Mouse (Mus musculus) kidney, postnatal 10 days (tissue): Measurements from ENCODE around the gene Cbx2.

Source experiments
- DNase-seq: peaks from one replicate; pipeline ENCODE4 v3.0.0; 2021; ENCODE audit warnings: mixed read lengths

Cbx2 gene

GRCm38 (mm10) chr11:119059256-119059655 lies 36.5 kb downstream of the Cbx2 start:
- no peak for DNase-seq

- no peak for DNase-seq
These were observed 44.1 kb downstream of the Cbx2 start for GRCm38 (mm10) chr11:119066841-119067240.

- no peak for DNase-seq
These were observed 49.5 kb downstream of the Cbx2 start for GRCm38 (mm10) chr11:119072239-119072638.

- DNase-seq: peak; percentile 4
These were observed 50.2 kb downstream of the Cbx2 start for GRCm38 (mm10) chr11:119072986-119073385.

- DNase-seq: no peak
These were observed 51.2 kb downstream of the Cbx2 start for GRCm38 (mm10) chr11:119073876-119074433.

- DNase-seq: no peak
These were observed 53.0 kb downstream of the Cbx2 start for GRCm38 (mm10) chr11:119075805-119076204.

DNA sequence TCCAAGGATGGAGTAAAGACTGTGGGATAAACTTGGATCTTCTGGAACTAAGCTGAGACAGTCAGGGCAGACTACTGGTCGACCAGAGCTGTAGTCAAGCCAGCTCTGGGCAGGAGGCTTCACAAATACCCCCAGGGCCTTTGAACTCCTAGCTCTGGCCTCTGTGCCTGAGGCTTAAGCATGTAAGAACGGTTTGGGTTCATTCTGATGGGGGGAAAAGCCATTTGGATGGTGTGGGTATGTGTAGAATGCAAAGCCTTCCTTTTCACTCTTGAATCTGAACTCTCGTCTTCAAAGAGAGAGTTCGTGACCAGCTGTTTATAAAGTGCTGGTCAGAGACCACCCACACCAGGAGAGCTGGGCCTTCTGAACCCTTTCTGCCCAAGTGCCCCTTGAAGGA lies 55.0 kb downstream of the Cbx2 start:
- peak; percentile 6 for DNase-seq

DNA sequence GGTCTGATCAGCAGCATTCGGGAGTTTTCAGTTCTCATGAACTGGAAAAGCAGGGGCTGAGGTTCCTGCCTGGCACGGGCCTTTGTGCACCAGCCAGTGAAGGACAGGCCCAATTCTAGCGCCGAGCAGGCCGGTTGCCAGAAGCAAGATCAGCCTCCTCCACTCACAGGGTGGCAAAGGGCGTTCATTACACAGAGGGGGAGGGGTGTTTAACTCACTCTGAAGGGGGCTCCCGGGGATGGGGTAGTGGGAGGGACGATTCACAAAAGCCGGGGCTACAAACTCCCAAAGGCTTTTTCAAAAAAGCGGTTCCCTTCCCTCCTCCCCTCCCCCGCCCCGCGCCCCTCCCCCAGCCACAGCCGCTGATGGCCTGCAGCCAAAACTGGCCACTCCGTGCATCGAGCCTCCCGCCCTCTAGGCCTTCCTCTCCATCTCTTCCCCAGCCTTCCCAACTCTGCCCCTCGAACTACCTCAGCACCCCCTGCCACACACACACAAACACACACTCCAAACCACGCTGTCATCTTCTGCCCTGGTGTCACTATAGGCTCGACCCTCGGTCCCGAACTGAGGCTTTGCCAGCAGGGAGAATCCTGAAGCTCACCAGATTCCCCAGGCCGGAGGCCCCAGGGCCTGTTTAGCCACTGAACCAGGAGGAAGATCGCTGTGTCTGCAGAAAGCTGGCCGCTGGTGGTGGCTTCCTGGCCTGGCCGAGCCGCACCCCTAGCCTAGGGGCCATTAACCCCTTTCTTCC lies 56.1 kb downstream of the Cbx2 start:
- peak; percentile 78 for DNase-seq

DNA sequence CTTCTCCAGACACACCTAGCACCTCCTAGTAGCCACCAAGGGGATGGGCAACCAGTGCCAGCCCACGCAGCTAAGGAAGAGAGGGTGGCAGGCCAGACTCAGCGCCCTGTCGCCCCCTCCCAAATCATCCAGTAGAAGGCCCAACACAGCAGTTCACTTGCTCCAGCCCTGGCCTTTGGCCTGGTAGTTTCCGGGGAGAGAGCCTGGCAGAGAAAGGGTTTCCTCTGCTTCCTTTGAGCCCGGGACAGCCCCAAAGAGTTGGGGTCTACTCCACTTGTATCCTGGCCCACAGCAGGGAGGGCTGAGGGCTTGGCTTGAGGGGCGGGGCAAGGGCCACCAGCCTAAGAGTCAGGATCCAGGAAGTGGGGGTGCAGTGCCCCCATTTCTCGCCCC lies 56.7 kb downstream of the Cbx2 start:
- DNase-seq: peak; percentile 10

- DNase-seq: peak; percentile 19
These were observed 57.8 kb downstream of the Cbx2 start for GRCm38 (mm10) chr11:119080461-119081147.
